Mouse (Mus musculus): Measurements from ENCODE around the gene A630076J17Rik.

A630076J17Rik gene

DNA sequence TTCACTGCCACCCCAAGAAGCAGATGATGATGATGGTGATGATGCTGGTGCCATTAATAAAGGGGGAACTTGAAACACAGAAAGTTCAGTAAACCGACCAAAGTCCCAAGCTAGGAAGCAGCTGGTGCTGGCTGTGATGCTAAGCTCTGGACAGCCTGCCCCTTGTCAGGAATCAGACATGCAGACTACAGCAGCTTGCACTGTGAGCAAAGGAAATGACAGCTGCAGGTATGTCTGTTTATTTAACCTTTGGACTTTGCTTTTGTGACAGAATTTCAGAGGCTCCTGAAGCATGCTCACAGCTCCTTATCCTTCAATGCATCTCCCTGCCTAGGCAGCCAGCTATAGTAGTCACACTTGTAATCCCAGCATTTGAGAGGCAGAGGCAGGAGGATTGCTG, at the start of gene A630076J17Rik:
Gene A630076J17Rik, plus strand, starts transcription at position 88 of the 400 bp plus-strand sequence.
- no peak for DNase-seq (ENCODE audit: low spot score)

DNA sequence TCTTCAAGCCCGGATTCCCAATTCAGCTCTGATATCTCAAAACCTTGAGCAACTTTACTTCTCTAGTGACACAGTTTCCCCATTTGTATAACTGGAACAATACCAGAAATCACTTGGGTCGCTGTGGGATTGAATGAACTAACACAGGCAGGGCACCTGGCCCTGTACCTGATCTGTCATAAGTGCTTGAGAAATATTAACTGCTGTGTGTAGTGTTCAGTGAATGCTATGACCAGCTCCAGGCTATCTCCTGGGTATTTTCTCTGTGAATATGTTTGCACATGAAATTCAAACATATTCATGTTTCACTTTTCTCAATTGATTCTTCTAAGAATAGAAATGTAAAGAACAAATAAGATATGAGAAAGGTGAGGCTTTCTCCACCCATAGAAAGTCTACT, 49.6 kb upstream of the A630076J17Rik start:
- no peak for DNase-seq (ENCODE audit: low spot score)

DNA sequence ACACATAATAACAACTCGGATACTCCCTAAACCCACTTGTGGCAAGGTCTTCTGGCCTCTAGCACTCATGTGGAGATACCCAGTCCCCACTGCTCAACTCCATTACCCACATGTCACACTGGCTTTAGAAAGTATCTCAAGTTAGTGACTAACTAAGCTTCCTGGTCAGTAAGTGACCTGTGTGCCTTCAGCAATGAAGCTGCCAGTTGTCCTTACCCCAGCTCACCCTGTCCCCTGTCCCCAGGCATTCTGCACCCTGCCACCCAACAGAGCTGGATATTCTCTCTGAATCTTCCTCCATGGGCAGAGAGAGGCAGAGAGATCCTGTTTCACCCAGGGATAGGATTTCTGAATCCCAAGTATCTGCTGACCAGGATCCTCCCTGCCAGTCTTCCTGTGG, 47.7 kb upstream of the A630076J17Rik start, which contains the start of gene Kcna10:
Gene Kcna10, plus strand, starts transcription at position 301 of the 400 bp plus-strand sequence.
- no peak for DNase-seq (ENCODE audit: low spot score)

DNA sequence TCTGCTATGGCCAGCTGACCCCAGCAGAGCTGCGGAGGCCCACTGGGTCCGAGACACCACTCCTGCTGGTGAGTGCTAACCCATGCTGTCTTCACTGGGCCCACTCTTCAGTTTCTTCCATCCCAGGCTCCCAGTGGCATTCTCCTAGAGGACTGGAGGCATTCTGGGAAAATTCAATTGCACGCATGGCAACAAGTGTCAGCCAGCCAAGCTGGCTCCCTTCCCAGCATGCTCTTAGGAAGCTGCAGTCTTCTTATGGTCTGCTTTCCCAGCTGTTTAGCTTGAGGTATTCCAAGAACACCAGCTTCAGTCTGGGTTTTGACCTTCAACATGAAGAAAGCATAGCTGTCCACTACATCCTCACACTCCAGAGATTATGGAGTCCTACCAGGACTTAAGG, 47.2 kb upstream of the A630076J17Rik start:
- DNase-seq (ENCODE audit: low spot score), result no peak

DNA sequence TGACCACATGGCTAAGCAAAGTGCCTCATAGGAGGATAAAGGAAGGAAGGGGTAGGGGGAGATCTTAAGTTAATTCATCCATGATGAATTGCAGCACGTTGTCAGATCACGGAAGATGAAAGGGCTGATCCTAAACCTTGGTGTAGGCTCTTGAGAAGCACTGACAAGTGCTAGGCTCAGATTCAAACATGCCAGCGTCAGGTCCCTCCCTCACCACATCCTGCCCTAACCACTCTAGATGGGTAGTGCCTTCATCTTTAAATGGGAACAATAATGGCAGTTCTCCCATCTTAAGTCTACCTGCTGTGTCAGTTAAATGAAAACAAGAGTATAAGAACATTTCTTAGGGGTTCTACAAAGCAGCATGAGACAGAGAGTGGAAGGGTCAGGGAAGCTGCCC, 44.8 kb upstream of the A630076J17Rik start:
- DNase-seq (ENCODE audit: low spot score), result no peak

DNA sequence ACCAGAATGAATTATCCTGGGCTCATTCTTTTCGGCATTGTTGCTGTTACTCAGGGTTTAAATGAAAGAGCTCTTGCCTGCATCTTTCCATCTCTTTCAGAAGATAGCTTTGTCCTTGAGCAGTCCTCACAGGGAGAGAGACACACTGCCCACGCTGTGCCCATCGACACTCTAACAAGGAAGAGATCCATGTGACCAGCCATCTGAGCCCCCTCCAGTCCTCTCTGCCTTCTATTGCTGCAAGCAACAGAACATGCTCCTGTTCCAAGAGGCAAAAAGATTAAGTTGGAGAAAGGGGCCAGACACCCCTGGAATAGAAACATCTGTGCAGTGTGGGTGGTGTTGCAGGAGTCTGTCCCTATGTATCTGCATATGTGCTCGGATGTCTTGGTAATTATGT, 43.4 kb upstream of the A630076J17Rik start:
- DNase-seq (ENCODE audit: low spot score), result no peak

DNA sequence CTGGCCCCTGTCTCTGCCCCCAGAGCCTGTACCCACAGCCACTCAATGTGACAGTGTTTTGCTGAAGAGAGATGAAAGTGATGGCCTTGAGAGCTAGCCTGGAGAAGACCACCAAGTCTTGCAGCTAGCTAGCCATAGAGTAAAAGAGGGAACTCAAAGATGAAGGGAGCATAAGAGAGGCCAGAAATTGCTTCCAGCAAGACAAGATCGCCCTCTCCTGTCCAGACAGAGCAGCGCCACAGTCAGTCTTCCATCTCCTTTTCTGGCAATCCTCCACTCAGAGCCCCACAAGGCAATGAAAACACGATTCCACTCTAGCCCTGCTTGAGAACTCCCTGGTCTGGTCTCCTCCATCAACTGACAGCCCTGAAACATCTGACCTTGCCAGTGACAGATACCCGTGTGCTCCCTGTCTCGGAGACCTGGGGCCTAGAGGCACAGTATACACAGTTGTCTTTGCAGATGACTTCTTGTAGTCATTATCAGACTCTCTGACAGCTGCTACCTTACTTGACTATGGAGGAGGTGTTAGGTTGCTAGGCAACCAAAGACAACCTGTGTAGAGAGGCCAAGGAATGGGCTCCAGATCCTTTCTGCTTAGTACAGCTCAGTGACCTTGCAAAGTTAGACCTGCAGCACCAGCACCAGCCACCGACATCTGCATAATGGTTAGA, 42.1 kb upstream of the A630076J17Rik start:
- DNase-seq (ENCODE audit: low spot score), result no peak

DNA sequence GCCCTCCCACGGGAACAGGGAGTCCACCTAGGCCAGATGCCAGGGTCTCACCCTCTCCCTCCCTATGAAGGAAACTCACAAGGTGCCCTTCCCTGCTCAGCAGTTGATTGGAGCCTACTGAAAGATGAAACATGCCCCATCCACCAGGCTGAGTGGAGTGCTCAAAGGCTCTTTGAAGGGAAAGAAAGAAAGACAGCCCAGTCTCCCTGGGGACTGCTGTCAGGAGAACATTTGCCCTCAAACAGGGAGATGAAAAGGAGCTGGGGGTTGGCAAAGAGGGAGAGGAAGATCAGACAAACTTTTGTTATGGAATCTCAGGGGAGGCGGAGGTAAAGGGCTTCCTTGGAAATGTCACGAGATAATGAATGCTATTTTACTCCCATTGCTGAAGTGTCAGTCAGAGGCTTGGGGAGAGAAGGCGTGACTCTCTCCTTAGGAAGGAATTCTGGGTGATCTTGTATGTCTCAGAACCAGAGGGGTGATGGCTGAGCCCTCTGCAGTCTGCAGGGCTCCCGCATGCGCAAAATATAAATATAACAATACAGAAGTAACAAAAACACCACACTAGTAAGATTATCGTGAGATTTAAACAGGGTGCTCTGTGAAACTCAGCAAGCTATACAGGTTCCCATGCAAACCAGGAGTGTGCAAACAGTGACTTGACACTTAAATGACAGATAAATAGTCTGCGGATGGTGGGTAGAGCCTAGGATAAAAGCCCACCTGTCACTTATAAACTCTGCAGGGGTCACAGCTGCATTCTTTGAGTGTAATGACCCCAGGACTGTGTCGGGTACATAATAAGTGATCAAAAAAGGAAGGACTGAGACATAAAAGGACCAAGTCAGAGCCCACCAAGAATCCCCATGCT, 28.9 kb upstream of the A630076J17Rik start:
- no peak for DNase-seq (ENCODE audit: low spot score)

DNA sequence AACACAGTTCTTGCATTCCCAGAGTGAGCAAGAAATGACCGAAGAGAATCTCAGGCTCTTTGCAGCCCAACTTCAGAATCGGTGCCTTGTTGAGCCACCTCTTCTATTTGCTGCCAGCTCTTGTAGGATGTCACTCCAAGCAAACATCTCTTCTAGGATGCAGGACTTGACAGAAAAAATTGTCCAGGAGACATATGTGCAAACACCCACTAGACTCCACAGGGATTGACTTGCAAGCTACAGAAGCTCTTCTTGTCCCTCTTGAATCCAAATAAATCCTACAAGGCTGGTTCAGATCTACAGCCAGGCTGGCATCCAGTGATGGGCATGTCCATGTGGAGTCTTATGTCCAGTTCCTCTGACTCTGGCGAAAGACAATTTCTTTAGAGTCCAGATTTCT, 26.0 kb upstream of the A630076J17Rik start:
- no peak for DNase-seq (ENCODE audit: low spot score)

DNA sequence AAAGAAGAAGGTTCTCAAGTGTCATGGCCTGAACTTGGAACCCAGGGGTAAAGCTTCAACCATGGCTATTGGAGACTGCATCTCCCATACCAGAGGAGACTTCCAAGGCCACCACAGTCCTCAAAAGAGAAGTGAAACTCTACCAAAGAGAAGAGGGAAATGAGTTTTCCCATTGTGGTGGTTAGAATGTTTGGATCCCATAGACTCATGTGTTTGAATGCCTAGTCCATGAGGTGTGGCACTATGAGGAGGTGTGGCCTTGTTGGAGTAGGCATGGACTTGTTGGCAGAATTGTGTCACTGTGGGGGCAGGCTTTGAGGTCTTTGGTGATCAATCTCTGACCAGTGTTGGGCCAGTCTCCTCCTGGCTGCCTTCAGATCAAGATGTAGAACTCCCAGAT, 25.2 kb upstream of the A630076J17Rik start:
- DNase-seq (ENCODE audit: low spot score), result no peak

DNA sequence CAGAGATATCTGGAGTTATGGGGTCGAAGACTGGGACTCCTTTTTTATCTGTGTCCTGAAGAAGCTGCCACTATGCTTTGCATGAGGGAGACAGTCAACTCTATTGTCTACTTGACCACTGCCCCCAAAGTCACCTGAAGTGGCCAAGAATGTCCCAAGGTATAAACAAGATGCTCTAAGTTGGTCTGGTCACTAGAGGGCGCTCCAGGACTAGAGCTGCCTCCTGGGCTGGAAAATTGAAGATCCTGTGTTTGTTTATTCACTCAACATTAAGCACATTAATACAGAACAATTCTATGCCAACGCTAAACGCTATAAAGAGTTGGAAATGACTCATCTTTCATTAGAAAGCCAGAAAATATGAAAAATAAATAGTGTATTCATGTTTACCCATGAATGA, 24.4 kb upstream of the A630076J17Rik start:
- DNase-seq (ENCODE audit: low spot score), result peak; percentile 61

DNA sequence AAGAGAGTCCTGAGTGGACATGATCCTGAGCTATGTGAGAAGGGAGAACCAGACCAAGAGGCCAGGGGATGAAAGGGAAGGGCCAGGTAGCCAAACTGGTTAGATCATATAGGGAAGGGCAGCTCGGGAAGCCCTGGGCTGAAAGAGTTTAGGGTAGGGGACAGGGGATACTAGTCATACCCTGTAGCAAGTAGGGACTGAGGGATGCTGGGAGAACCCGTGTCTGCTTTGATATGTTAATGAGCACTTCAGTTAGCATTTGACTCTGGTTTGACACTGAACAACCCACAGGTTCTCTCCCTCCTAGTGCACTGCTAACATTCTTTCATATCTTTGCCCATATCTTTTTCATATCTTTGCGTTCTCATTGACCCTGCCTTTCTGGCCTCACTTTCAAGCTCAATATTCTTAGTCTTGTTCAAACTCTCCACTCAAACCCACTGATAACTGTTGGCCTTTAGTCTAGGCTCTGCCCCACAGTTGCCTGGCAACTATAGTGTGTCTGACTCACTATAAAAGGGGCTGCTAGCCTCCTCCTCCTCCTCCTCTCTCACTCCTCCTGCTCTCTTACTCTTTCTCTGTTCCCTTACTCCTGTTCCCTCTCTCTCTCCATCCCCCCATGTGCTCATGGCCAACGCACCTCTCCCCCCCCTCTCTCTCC, 23.8 kb upstream of the A630076J17Rik start:
- no peak for DNase-seq (ENCODE audit: low spot score)

DNA sequence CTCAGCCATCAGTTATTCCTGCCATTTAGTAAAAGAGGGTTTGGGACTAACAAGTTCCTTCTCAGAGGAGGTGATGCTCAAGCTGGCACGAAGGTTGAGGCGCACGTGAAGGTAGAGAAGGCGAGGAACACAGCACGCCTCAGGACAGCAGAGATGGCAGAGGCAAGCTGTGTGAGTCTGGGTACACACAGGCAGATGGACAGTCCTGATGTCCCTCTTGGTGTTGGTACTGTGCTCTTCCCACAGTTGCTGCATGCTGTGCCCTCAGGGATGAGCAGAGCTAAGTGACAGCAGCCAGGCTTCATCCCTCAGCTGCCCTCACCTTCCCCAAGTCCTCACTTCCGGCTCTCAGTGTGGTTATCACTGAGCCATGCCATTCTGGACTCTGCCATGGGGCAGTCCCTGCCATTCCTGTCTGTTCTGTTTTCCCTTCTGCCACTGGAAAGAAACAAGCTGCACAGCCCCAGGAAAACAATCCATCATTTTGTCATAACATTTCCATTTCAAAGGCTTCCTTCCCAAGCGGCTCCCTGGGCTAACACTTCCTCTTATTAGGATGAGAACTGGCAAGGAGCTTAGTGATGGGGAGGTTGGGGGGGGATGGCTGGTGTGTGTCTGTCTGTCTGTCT, 22.7 kb upstream of the A630076J17Rik start:
- DNase-seq (ENCODE audit: low spot score), result no peak

DNA sequence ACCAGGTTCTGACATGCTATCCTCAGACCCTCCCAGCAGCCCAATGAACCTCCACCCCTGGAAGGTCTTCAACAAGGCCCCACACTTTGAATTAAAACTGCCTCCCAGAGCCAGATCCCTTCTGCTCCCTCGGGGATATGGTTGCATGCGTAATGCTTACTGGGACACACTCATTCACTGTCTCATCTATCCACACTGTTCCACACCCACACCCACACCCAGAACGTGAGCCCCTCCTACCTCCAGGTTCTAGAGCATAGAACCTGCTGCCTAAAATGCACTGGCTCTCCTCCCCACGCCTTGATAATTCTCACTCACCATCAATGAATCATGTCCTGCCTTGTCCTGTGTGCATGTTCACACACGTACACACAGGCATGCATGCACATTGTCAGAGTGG, 15.8 kb upstream of the A630076J17Rik start:
- no peak for DNase-seq (ENCODE audit: low spot score)

DNA sequence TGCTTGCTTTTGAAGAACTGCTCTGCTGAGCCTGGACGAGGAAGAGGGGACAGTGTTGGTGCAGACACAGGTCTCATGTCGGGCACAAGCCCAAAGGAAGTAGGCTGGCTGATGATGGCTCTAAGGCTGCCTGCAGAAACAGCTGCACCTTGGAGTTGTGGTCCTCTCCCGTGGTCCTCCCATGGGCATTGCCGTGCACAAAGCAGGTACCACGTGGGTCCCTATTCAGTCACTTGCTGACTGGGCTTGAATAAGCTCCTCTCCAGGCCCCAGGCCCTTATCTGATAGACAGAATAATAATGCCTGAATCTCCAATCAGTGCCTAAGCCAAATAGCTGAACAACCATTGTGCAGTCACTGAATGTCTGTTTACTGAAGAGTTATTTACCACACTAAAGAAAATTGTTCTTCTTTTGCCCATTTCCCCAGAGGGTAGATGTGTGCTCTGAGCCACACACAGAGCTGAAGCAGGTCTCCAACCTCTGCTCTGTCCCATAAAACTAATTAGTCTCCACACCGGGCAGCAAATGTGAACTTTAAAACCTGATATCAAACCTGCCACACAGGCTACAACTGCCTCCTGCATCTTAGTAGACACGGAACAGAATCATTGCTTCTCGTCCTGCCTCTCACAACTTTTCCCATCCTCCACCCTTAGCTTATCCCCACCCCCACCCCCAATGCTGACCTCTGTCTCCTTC, 13.9 kb upstream of the A630076J17Rik start:
- DNase-seq (ENCODE audit: low spot score), result no peak

DNA sequence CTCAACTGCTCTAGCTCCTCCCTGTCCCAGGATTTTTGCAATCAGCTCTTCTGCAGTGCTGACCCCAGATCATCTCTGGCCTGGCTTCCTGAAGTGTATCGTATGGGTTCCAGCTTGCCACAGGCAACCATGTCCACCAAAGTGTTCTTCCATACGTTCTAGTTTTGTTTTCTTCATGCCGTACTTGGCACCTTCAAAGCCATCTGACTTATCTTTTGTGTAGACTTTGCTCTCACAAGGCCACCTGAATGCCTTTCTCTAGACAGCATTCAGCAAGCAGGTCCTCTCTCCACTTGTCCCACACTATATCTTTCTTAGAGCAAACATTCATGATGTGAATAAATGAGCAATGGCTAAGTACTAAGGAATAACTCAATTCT, 13.3 kb upstream of the A630076J17Rik start:
- no peak for DNase-seq (ENCODE audit: low spot score)

DNA sequence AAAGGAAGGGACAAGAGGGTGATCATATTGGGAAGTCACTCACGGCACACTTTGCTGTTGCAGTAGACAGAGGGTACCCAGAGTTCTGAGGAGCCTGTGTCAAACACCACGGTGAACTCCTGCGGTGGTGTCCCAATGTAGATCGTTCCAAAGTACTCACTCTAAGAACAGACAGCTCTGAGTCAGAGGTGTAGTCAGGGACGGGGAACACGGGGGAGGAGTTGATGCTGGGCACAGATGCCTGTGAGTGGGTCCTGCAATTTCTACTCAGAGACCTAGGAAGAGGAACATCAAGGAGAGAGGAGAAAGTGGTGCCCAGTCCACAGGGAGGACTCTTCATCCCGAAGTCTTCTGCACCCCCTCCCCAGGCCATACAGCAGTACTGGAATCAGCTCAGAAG, 11.8 kb upstream of the A630076J17Rik start:
- no peak for DNase-seq (ENCODE audit: low spot score)

DNA sequence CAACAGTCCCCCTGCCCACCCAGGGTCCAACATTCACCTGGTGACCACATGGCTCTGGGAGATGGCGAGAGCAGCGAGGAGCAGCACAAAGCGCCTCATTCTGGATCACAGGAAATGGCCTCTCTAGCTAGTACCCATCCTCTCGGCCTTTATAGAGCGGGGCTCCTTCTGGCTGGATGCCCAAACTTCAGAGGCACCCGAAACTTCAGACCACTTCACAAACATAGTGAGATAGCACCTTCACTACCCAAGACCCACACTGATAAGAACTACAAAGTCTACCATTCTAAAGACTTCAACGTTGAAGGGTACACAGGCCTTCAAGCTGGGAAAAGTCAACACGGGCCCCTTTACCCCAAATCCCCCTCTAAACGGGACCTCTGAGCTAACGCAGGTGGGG, 8.8 kb upstream of the A630076J17Rik start, which contains the start of gene Cym:
Gene Cym, minus strand, starts transcription at position 125 of the 400 bp plus-strand sequence.
- DNase-seq (ENCODE audit: low spot score), result no peak

DNA sequence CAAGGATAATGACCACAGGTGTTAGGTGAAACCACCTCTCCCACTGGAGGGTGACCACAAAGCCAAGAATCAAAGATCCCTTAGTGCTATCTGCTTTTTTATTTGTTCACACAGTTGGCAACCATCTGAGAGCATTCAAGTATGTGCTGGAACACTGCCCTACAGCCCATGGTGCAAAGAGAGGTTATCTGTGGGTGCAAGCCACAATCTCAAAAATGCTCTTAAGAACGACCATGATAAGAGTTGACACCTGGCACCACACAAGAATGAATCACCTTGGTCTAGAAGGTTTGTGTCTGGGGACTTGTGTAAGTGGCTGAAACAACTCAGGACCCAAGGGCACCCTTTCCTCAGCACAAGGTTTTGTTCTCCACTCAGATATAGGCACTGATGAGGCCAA, 7.2 kb upstream of the A630076J17Rik start:
- no peak for DNase-seq (ENCODE audit: low spot score)

DNA sequence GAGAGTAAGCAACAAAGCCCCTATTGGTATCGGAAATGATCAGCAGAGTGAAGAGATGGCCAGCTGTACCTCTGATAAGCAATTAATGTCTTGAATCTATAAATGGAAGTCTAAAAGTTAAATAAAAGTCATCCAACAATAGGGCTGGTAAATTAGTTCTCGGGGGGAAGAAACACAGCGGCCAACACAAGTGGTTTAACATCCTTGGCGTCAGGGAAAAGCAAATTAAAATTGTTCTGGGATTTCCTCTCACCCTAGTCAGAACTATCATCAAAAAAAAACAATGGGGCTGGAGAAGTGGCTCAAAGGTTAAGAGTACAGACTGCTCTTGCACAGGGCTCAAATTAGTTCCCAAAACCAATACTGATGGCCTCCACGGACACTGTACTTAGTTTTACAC, 4.6 kb upstream of the A630076J17Rik start:
- no peak for DNase-seq (ENCODE audit: low spot score)

DNA sequence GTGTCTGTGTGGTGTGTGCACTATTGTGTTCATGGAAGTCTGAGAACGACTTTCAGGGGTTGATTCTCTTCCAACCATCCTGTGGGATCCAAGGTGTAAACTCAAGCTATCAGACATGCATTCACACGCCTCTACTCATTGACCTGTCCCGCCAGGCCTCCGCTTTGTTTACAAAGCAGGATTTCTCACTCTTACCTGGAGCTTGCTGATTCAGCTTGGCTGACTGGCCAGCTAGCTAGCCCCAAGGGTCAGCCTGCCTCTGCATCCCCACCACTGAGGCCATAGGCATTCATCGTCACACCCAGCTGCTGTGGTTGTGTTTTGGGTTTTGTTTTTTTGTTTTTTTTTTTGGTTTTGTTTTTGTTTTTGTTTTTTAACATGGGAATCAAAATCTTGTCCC, 1.2 kb upstream of the A630076J17Rik start:
- DNase-seq (ENCODE audit: low spot score), result no peak

DNA sequence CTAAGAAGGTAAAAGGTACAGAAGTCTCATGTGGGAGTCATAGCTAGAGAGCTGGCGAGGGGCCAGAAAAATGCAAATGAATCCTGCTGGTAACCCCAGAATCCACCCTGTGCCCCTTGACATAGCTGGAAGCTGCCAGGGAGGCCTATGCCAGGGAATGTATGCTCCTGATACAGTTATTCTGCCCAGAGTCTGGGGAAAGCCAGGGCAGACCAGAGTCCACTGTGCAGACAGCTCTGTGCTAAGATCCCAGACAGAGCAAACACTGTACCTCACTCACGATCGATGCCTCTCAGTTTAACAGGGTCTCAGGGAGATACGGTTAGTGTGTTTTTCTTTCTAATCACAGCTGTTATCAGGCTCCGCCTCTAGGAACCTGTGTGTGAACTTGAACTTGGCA, 592 bp upstream of the A630076J17Rik start:
- no peak for DNase-seq (ENCODE audit: low spot score)

Measured in ovary, postnatal 14 days (tissue).